Mouse (Mus musculus) liver, postnatal 0 days (tissue): Measurements from ENCODE around the gene Tekt1.

ENCODE experiments used
- CTCF ChIP-seq: sonication (generic); IDR thresholded peaks from 2 replicates; pipeline ENCODE4 v1.5.1; 2016; ENCODE audit warnings: antibody characterized with exemption, low read depth
- EP300 ChIP-seq: IDR thresholded peaks from 2 replicates; pipeline ENCODE4 v1.6.1; 2016; ENCODE audit warnings: antibody characterized with exemption, low read depth, mild to moderate bottlenecking

DNA sequence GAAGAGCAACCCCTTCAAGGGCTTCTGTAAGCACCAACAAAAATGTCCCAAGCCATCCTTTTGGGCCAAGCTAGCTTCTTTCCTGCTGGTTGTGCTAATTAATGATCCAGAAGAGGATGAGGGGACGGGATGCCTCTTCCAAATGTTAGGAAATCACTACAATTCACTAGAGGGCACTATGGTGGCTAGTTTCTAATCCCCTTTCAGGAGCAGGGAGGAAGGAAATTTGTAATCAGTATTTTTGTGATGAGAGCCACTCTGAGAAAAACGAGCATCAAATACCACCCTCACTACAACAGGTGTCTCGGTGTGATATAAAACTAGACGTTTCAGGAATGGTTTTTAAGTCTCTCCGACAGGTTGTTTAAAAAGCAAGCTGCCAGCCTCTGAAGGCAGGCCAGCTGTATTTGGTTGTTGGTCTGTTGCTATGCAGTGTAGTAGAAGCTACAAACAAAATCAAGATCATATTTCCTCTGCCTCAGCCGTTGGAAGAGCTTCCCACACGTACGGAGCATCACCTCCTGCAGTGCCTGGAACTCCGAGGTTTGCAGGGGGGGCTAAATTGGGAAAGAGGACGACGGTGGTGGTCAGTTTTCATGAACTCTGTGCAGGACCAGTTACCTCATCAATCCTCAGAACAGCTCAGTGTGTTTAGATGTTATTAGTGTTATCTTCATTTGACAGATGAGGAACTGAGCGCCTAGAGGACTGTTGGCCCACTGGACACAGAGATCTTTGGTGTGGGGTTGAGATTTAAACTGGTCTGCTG is 7.8 kb upstream of the Tekt1 start:
- TF ChIP-seq CTCF (peak; percentile 38), EP300 (no peak)
